Mouse (Mus musculus): ENCODE measurements at regions not wholly inside any gene's neighbourhood (a gene's known extent, or its start where the extent isn't known, plus 50 kb on each side); places are given as distances from the start of the nearest gene placed in this dataset.
"Not testable (repeated sequence)": the region's sequence is repeated elsewhere in the genome, so short reads cannot be mapped to it uniquely, and the experiment has no call there.

- ChIA-PET CTCF (no interaction called here), POLR2A (no interaction called here)
- in situ Hi-C loops (cut with MboI; ENCODE audit: low pct_unique_long_range_greater_than_20kb), result no loop called here
- H3K27me3 ChIP-seq, result no peaks in the 10 kb centered on the region
- DNase-seq (ENCODE audit: low read depth, low spot score) (no peak), ATAC-seq (no peak)
- TF ChIP-seq CTCF (IDR thresholded peaks at IDR 0.05), result no peak
Observed at GRCm38 (mm10) chr3:118194754-118195153, 326.0 kb upstream of the Snx7 start.

- in situ Hi-C loops (cut with MboI; ENCODE audit: low pct_unique_long_range_greater_than_20kb), result no loop called here
- CTCF ChIA-PET, result no interaction called here
Observed at GRCm38 (mm10) chr3:118189382-118189781, 320.6 kb upstream of the Snx7 start.

GRCm38 (mm10) chr3:118177446-118177845, 308.7 kb upstream of the Snx7 start:
- CTCF ChIA-PET, result no interaction called here
- H3K27me3 ChIP-seq, result peaks cover 5% of the 10 kb centered on the region
- DNase-seq (ENCODE audit: low read depth, low spot score) (no peak), ATAC-seq (no peak)
- TF ChIP-seq CTCF (IDR thresholded peaks at IDR 0.05), result no peak
- POLR2A ChIA-PET, result no interaction called here
- in situ Hi-C loops (cut with MboI; ENCODE audit: low pct_unique_long_range_greater_than_20kb), result no loop called here

More at GRCm38 (mm10) chr3:118189382-118189781, 320.6 kb upstream of the Snx7 start:
- DNase-seq (ENCODE audit: low read depth, low spot score) (no peak), ATAC-seq (no peak)
- POLR2A ChIA-PET, result no interaction called here
- H3K27me3 ChIP-seq, result no peaks in the 10 kb centered on the region
- no peak for TF ChIP-seq CTCF (IDR thresholded peaks at IDR 0.05)

- DNase-seq (ENCODE audit: low read depth, low spot score) (no peak), ATAC-seq (no peak)
- TF ChIP-seq CTCF (IDR thresholded peaks at IDR 0.05), result no peak
- ChIA-PET CTCF (no interaction called here), POLR2A (no interaction called here)
- in situ Hi-C loops (cut with MboI; ENCODE audit: low pct_unique_long_range_greater_than_20kb), result no loop called here
- H3K27me3 ChIP-seq, result peaks cover 12% of the 10 kb centered on the region
Observed at GRCm38 (mm10) chr3:118162916-118163315, 294.2 kb upstream of the Snx7 start.

- CTCF ChIA-PET, result interaction anchor here (1.0 to 3.5 kb wide), 2 partner anchors 9 to 21 kb away, joined by 3 to 16 read pairs; no protein-coding TSS in a partner anchor
- TF ChIP-seq CTCF (IDR thresholded peaks at IDR 0.05), result no peak
- ATAC-seq, result no peak
- no peak for DNase-seq (ENCODE audit: low read depth, low spot score)
- POLR2A ChIA-PET, result no interaction called here
- no peaks in the 10 kb centered on the region for H3K27me3 ChIP-seq
- in situ Hi-C loops (cut with MboI; ENCODE audit: low pct_unique_long_range_greater_than_20kb), result no loop called here
Observed at GRCm38 (mm10) chr3:118144788-118145187, 276.1 kb upstream of the Snx7 start.

GRCm38 (mm10) chr3:118141731-118142130, 273.0 kb upstream of the Snx7 start:
- ChIA-PET CTCF (interaction anchor here (3.5 kb wide), 1 partner anchor 12 kb away, joined by 16 read pairs; no protein-coding TSS in a partner anchor), POLR2A (no interaction called here)
- H3K27me3 ChIP-seq, result no peaks in the 10 kb centered on the region
- ATAC-seq (no peak), DNase-seq (ENCODE audit: low read depth, low spot score) (no peak)
- in situ Hi-C loops (cut with MboI; ENCODE audit: low pct_unique_long_range_greater_than_20kb), result no loop called here
- TF ChIP-seq CTCF (IDR thresholded peaks at IDR 0.05), result no peak

- ChIA-PET POLR2A (no interaction called here), CTCF (no interaction called here)
- no peak for TF ChIP-seq CTCF (IDR thresholded peaks at IDR 0.05)
- DNase-seq (ENCODE audit: low read depth, low spot score) (no peak), ATAC-seq (no peak)
- H3K27me3 ChIP-seq, result no peaks in the 10 kb centered on the region
- in situ Hi-C loops (cut with MboI; ENCODE audit: low pct_unique_long_range_greater_than_20kb), result no loop called here
Observed at GRCm38 (mm10) chr3:118140108-118140507, 271.4 kb upstream of the Snx7 start.

GRCm38 (mm10) chr3:118128349-118128748, 259.6 kb upstream of the Snx7 start:
- CTCF ChIA-PET; in situ Hi-C loops (cut with MboI; ENCODE audit: low pct_unique_long_range_greater_than_20kb); ATAC-seq; DNase-seq (ENCODE audit: low read depth, low spot score); H3K27me3 ChIP-seq; POLR2A ChIA-PET: not testable (repeated sequence)

GRCm38 (mm10) chr3:118102635-118103034, 233.9 kb upstream of the Snx7 start:
- ATAC-seq, result peak; percentile 73
- POLR2A ChIA-PET, result no interaction called here
- CTCF ChIA-PET, result interaction anchor here (1.0 kb wide), 1 partner anchor 10 kb away, joined by 3 read pairs; no protein-coding TSS in a partner anchor
- DNase-seq (ENCODE audit: low read depth, low spot score), result no peak
- in situ Hi-C loops (cut with MboI; ENCODE audit: low pct_unique_long_range_greater_than_20kb), result no loop called here
- H3K27me3 ChIP-seq, result no peaks in the 10 kb centered on the region
- TF ChIP-seq CTCF (IDR thresholded peaks at IDR 0.05), result no peak

- DNase-seq (ENCODE audit: low read depth, low spot score), result no peak
- ChIA-PET CTCF (no interaction called here), POLR2A (no interaction called here)
- in situ Hi-C loops (cut with MboI; ENCODE audit: low pct_unique_long_range_greater_than_20kb), result no loop called here
- ATAC-seq, result no peak
- H3K27me3 ChIP-seq, result no peaks in the 10 kb centered on the region
- TF ChIP-seq CTCF (IDR thresholded peaks at IDR 0.05), result no peak
Observed at GRCm38 (mm10) chr3:118084508-118084907, 215.8 kb upstream of the Snx7 start.

- in situ Hi-C loops (cut with MboI; ENCODE audit: low pct_unique_long_range_greater_than_20kb), result no loop called here
- no peak for TF ChIP-seq CTCF (IDR thresholded peaks at IDR 0.05)
- ChIA-PET CTCF (no interaction called here), POLR2A (no interaction called here)
- no peaks in the 10 kb centered on the region for H3K27me3 ChIP-seq
- DNase-seq (ENCODE audit: low read depth, low spot score) (no peak), ATAC-seq (no peak)
Observed at GRCm38 (mm10) chr3:118072363-118072762, 203.6 kb upstream of the Snx7 start.

- in situ Hi-C loops (cut with MboI; ENCODE audit: low pct_unique_long_range_greater_than_20kb), result no loop called here
- CTCF ChIA-PET, result no interaction called here
- peak; percentile 62 for ATAC-seq
- POLR2A ChIA-PET, result no interaction called here
- peak; percentile 19 for DNase-seq (ENCODE audit: low read depth, low spot score)
- no peak for TF ChIP-seq CTCF (IDR thresholded peaks at IDR 0.05)
- no peaks in the 10 kb centered on the region for H3K27me3 ChIP-seq
Observed at GRCm38 (mm10) chr3:118070129-118070528, 201.4 kb upstream of the Snx7 start.
